Mouse (Mus musculus) C2C12 (cell line): ENCODE data around the gene Tmem178b.

Experiments
- CTCF ChIP-seq: IDR thresholded peaks from one replicate; pipeline ENCODE4 v1.5.1; 2011; ENCODE audit not compliant: control insufficient read depth, insufficient read depth, insufficient read length
- FOSL1 ChIP-seq: IDR thresholded peaks from one replicate; pipeline ENCODE4 v1.8.0; 2011; ENCODE audit warnings: mild to moderate bottlenecking, low read length; ENCODE audit not compliant: poor library complexity, insufficient read depth, severe bottlenecking
- MAX ChIP-seq: IDR thresholded peaks from one replicate; pipeline ENCODE4 v1.6.1; 2011; ENCODE audit warnings: mild to moderate bottlenecking, control low read depth
- MYOD1 ChIP-seq: IDR thresholded peaks from one replicate; pipeline ENCODE4 v1.6.1; 2011; ENCODE audit warnings: low read depth; ENCODE audit not compliant: control insufficient read depth, insufficient read length
- MYOG ChIP-seq: IDR thresholded peaks from one replicate; pipeline ENCODE4 v1.6.1; 2011; ENCODE audit not compliant: control insufficient read depth, insufficient read length; ENCODE audit errors: extremely low read depth
- USF1 ChIP-seq: IDR thresholded peaks from one replicate; pipeline ENCODE4 v1.6.1; 2011; ENCODE audit warnings: low read depth, mild to moderate bottlenecking, control low read depth, moderate library complexity

- no peak for TF ChIP-seq USF1
- TF ChIP-seq CTCF: no peak
- no peak for TF ChIP-seq MYOD1
- TF ChIP-seq MAX: no peak
- TF ChIP-seq FOSL1: no peak
- no peak for TF ChIP-seq MYOG
Measured at GRCm38 (mm10) chr6:40091250-40091651, 218.2 kb downstream of the Tmem178b start.
